Mouse (Mus musculus): ENCODE data around the gene Plppr2.

GRCm38 (mm10) chr9:21925506-21925905 lies 11.3 kb upstream of the Plppr2 start:
- no peak for TF ChIP-seq CTCF (IDR thresholded peaks at IDR 0.05; ENCODE audit: low read depth)
- no peak for TF ChIP-seq EP300 (IDR thresholded peaks at IDR 0.05; ENCODE audit: low read depth)

Measured in liver, embryonic 14.5 days (tissue).